ENCODE assay signal across 9 mouse cellular contexts in genomic region chr9:41273839-41274271, GRCm38 (mm10).
DNase-seq lines count a peak whose midpoint lies in the region; ATAC-seq and TF ChIP-seq lines count a peak whose summit lies in the region.
"Had no signal": no experiment of that assay in that cellular context is flagged by ENCODE, and none has a peak within 500 bp of the region (broad histone marks: within the 10 kb centered on the region; RNA-seq: fewer than 3 reads in every experiment).

No protein-coding gene starts in this region.

- no peaks in the 10 kb centered on the region for H3K79me2 ChIP-seq in myocyte (ENCODE audit: control insufficient read depth, insufficient read depth)

- H3K9ac ChIP-seq in embryonic facial prominence, embryonic 12.5 days, result peak overlapping the region; percentile 52
- H3K9ac ChIP-seq in hindbrain, embryonic 14.5 days, result peak overlapping the region; percentile 70

- no peak for TF ChIP-seq POLR2A in myocyte (IDR thresholded peaks at IDR 0.05; ENCODE audit: insufficient read length, low read depth)

- no peak overlapping the region for H3ac ChIP-seq in myocyte (ENCODE audit: control insufficient read depth, insufficient read length)

- DNase-seq in kidney, postnatal 10 days, result peak; percentile 9
- DNase-seq in kidney, adult 11 months, result no peak
- DNase-seq in hindbrain, embryonic 14.5 days (ENCODE audit: low spot score), result peak; percentile 64
- DNase-seq in thymus, postnatal 14 days, result no peak
- DNase-seq in adrenal gland, postnatal 4 days (ENCODE audit: low spot score in 2 of 2), result no peak
- no peak for DNase-seq in gastrocnemius, postnatal 4 days (ENCODE audit: low spot score in 2 of 2)

- peak overlapping the region; percentile 30 for H3K4me3 ChIP-seq in embryonic facial prominence, embryonic 12.5 days
- H3K4me3 ChIP-seq in hindbrain, embryonic 14.5 days (replicated peaks; ENCODE audit: low read length), result peak overlapping the region; percentile 30
- H3K4me3 ChIP-seq in myocyte, result no peak overlapping the region
- H3K4me3 ChIP-seq: megakaryocyte, embryonic 14.5 days had no signal

- H3K27me3 ChIP-seq in embryonic facial prominence, embryonic 12.5 days, result no peaks in the 10 kb centered on the region
- no peaks in the 10 kb centered on the region for H3K27me3 ChIP-seq in hindbrain, embryonic 14.5 days (ENCODE audit: control insufficient read depth, insufficient read depth, low read length)
- no peaks in the 10 kb centered on the region for H3K27me3 ChIP-seq in myocyte (ENCODE audit: control insufficient read depth, insufficient read depth, insufficient read length)

- ATAC-seq in embryonic facial prominence, embryonic 12.5 days (ENCODE audit: insufficient number of reproducible peaks, insufficient read depth, low FRiP score, low TSS enrichment), result peak; percentile 57
- peak; percentile 63 for ATAC-seq in hindbrain, embryonic 14.5 days (ENCODE audit: low FRiP score)

- H3K9me3 ChIP-seq in embryonic facial prominence, embryonic 12.5 days, result no peaks in the 10 kb centered on the region
- H3K9me3 ChIP-seq in hindbrain, embryonic 14.5 days (ENCODE audit: control insufficient read depth, low read length), result no peaks in the 10 kb centered on the region

- H3K4me1 ChIP-seq in embryonic facial prominence, embryonic 12.5 days, result peaks cover 17% of the 10 kb centered on the region
- H3K4me1 ChIP-seq in hindbrain, embryonic 14.5 days (replicated peaks; ENCODE audit: control insufficient read depth, insufficient read depth, low read length), result peaks cover 17% of the 10 kb centered on the region; the same call in 1 of the 2 replicates
- H3K4me1 ChIP-seq: megakaryocyte, embryonic 14.5 days had no signal

- peak overlapping the region; percentile 59 for H3K4me2 ChIP-seq in embryonic facial prominence, embryonic 12.5 days (replicated peaks)
- H3K4me2 ChIP-seq in hindbrain, embryonic 14.5 days (replicated peaks), result peak overlapping the region; percentile 62
- peak overlapping the region; percentile 64 for H3K4me2 ChIP-seq in myocyte (ENCODE audit: low read depth)

- no peaks in the 10 kb centered on the region for H3K36me3 ChIP-seq in embryonic facial prominence, embryonic 12.5 days
- no peaks in the 10 kb centered on the region for H3K36me3 ChIP-seq in hindbrain, embryonic 14.5 days (replicated peaks; ENCODE audit: control insufficient read depth, insufficient read depth)
- H3K36me3 ChIP-seq in myocyte (ENCODE audit: control insufficient read depth, insufficient read depth), result no peaks in the 10 kb centered on the region

- peak overlapping the region; percentile 90 for H3K27ac ChIP-seq in embryonic facial prominence, embryonic 12.5 days
- H3K27ac ChIP-seq in hindbrain, embryonic 14.5 days, result peak overlapping the region; percentile 95

- WGBS in embryonic facial prominence, embryonic 12.5 days, result 8% methylated on average over 13 of the region's 13 CpGs
- 5% methylated on average over 13 of the region's 13 CpGs for WGBS in hindbrain, embryonic 14.5 days

TF ChIP-seq in myocyte, 11 proteins besides CTCF, POLR2A, EP300 and RAD21:
- TF ChIP-seq USF1 (IDR thresholded peaks at IDR 0.05; ENCODE audit: low read depth) (no peak), MAX (IDR thresholded peaks at IDR 0.05; ENCODE audit: low read depth) (no peak), SRF (IDR thresholded peaks at IDR 0.05; ENCODE audit: control insufficient read depth, insufficient read length, low read depth) (no peak), TCF12 (IDR thresholded peaks at IDR 0.05; ENCODE audit: insufficient read depth, poor library complexity, severe bottlenecking) (no peak), REST (IDR thresholded peaks at IDR 0.05; ENCODE audit: insufficient read depth, insufficient read length) (no peak), TCF3 (IDR thresholded peaks at IDR 0.05; ENCODE audit: insufficient read length, low read depth) (no peak), E2F4 (IDR thresholded peaks at IDR 0.05; ENCODE audit: insufficient read depth) (no peak), MYOG (IDR thresholded peaks at IDR 0.05; ENCODE audit: control insufficient read depth in 1 of 3, insufficient read depth in 1 of 3, insufficient read length in 2 of 3, low read depth in 2 of 3) (no peak), POLR2AphosphoS2 (IDR thresholded peaks at IDR 0.05; ENCODE audit: insufficient read length, low read depth) (no peak), CEBPB (IDR thresholded peaks at IDR 0.05; ENCODE audit: insufficient read depth, poor library complexity, severe bottlenecking) (no peak), MYOD1 (IDR thresholded peaks at IDR 0.05; ENCODE audit: control insufficient read depth in 1 of 3, insufficient read length in 2 of 3, low read depth in 2 of 3) (no peak)

Comparison
In these comparisons a context has a peak if more than half of its experiments do, and no peak if none do; other contexts are left out.
1. DNase-seq: peak in kidney, postnatal 10 days (single experiment) and hindbrain, embryonic 14.5 days (single experiment); none in kidney, adult 11 months (single experiment), thymus, postnatal 14 days (single experiment), adrenal gland, postnatal 4 days (0 of 2) and gastrocnemius, postnatal 4 days (0 of 2).
2. Peak in every context shown above with its lines, with median percentiles within 50 percentile points of each other: H3K4me2 ChIP-seq.